Mouse (Mus musculus) G1E-ER4 (cell line): ENCODE data around the gene Adam12. TPM values are rescaled to one million over a fixed set of nuclear protein-coding genes. Genes with fewer than 3 reads are reported as not detected.

Experiments
- GATA1 ChIP-seq: IDR thresholded peaks from one replicate; pipeline ENCODE4 v1.8.0; 2012; ENCODE audit warnings: low read length, inconsistent platforms
- polyA plus RNA-seq: library from polyadenylated mRNA; stranded (reverse); fragments of >175 nt; gene quantifications from 2 replicates; pipeline ENCODE4 v1.2.3, GENCODE M21; 2012

Gene Adam12
- polyA plus RNA-seq, 1 experiment = not detected

GRCm38 (mm10) chr7:134081307-134082072 is 150.5 kb downstream of the Adam12 start:
- TF ChIP-seq GATA1 = no peak

GRCm38 (mm10) chr7:134079980-134080725 is 151.8 kb downstream of the Adam12 start:
- TF ChIP-seq GATA1 = no peak

DNA sequence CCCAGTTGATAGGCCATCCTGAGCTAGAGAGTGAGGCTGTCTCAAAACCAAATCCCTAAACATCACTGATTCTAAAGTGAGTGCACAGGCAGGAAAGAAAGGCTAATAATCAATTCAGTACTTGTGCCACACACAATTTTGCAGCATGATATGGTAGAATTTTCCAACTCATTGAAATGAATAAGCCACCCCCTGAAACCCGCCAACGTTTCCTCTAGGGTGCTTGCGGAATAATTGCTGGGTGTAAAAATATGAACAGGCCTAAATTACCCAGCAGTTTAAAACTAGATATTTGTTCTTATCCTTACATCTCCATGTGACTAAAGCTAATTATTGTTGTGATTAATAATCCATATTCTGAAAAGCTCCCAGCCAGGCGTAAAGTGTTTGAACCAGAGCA is 154.3 kb downstream of the Adam12 start:
- TF ChIP-seq GATA1 = no peak

DNA sequence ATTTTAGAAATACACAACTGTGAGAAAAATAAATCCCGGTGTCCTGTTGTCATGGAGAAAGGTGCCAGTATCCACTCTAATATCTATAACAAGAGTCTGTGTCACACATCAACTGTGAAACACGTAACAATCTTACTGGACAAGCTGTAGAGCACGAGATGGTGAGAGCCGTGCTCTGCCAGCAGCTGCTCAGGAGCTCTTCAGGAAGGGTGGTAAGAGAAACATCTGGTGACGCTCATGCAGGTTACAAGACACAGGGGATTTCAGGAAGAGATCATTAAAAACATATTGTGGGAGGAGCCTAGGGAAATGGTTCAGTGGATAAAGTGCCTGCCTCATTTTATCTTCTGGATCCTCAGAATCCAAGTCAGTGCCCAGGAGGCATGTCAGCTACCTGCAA is 158.9 kb downstream of the Adam12 start:
- TF ChIP-seq GATA1 = no peak

GRCm38 (mm10) chr7:134071153-134071885 is 160.6 kb downstream of the Adam12 start:
- TF ChIP-seq GATA1 = no peak

GRCm38 (mm10) chr7:134062629-134063028 is 169.3 kb downstream of the Adam12 start:
- TF ChIP-seq GATA1 = no peak

GRCm38 (mm10) chr7:134052486-134052885 is 179.5 kb downstream of the Adam12 start:
- no peak for TF ChIP-seq GATA1

- TF ChIP-seq GATA1 = no peak
Measured at GRCm38 (mm10) chr7:134050371-134050770, 181.6 kb downstream of the Adam12 start.

DNA sequence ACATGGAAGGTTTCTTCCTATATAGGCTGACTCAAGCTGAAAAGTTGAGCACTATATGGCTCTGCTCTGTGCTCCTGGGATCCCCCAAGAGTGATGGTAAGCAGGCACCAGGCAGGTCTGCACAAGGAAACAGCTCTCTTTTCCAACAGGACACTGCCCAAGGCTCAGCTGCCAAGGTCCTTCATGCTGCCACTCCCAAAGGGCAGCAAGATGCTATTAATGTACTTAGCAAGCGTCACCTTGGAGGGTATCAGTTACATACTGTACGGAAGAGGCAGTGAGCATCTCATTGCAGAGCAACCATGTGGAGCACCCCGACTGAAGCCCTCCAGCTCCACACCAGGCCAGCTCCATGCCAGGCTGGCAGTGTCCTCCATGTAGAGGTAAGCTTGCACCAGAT is 185.6 kb downstream of the Adam12 start:
- TF ChIP-seq GATA1 = no peak

- TF ChIP-seq GATA1 = no peak
Measured at GRCm38 (mm10) chr7:134043576-134043975, 188.4 kb downstream of the Adam12 start.

GRCm38 (mm10) chr7:134042614-134043013 is 189.3 kb downstream of the Adam12 start:
- TF ChIP-seq GATA1 = no peak

GRCm38 (mm10) chr7:134033939-134034338 is 198.0 kb downstream of the Adam12 start:
- TF ChIP-seq GATA1 = no peak

DNA sequence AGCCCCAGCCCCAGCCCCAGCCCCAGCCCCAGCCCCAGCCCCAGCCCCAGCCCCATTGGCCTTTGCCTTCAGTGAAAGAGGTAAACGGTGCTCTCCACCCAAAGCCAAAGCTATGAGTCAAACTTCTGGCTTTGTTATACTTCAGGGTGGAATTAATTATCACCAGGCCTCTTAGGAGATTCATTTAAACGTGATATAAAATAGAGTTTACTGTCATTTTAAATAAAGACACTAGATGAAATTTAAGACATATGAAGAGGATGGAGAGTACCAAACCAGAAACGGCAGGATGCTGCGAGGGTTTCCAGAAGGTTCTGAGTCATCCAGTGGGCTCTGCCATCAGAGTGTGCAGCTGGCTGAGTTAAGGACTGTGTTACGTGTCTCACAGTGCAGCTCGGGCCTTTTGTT is 199.0 kb downstream of the Adam12 start:
- TF ChIP-seq GATA1 = no peak

- TF ChIP-seq GATA1 = no peak
Measured at GRCm38 (mm10) chr7:134031787-134032186, 200.2 kb downstream of the Adam12 start.

GRCm38 (mm10) chr7:134031256-134031655 is 200.7 kb downstream of the Adam12 start:
- no peak for TF ChIP-seq GATA1

DNA sequence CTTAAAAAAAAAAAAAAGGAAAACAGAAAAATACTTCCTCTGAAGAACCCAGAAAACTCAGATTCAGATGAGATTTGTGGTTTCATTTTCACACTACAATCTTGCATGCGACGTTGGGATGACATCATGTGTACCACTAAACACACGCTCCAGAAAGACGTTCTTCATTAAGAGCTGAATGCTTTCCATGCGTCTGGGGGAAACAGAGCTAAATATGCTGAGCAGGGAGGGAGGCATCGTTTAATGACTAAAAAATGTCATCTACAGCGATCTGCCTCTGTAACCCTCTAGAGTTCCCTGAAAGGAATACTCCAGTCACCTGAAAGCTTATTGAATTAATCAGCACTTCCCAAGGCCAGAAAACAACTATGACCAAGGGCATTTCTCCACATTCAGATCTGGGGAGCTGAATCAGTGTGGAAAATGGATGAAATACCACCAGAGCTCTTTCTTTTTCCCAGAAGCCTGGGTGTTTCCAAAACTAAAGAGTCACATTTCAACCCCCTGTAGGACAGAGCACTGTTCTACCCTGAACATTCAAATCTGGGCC is 203.6 kb downstream of the Adam12 start:
- TF ChIP-seq GATA1 = no peak
